Mouse (Mus musculus): ENCODE data around the gene Wnt5a.

Gene Wnt5a

GRCm38 (mm10) chr14:28504101-28505050 lies at the start of gene Wnt5a:
Gene Wnt5a, plus strand, starts transcription at chr14:28504750.
- no peak for DNase-seq

- no peak for DNase-seq
Observed at GRCm38 (mm10) chr14:28456372-28457076, 48.0 kb upstream of the Wnt5a start.

DNA sequence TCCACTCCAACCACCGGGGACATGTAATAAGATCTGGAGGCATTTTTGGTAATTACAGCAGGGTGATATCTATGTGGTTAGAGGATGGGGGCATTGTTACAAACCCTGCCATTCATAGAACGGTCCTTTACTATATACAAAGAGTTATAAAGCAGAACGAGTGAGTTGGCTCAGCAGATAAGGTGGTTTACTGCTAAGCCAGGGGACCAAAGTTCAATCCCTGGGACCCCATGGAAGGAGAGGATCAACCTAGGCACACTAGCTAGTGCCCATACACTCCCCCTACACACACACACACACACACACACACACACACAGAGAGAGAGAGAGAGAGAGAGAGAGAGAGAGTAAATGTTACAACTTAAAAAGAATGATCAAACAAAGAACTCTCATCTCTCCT lies 47.1 kb upstream of the Wnt5a start:
- no peak for DNase-seq

DNA sequence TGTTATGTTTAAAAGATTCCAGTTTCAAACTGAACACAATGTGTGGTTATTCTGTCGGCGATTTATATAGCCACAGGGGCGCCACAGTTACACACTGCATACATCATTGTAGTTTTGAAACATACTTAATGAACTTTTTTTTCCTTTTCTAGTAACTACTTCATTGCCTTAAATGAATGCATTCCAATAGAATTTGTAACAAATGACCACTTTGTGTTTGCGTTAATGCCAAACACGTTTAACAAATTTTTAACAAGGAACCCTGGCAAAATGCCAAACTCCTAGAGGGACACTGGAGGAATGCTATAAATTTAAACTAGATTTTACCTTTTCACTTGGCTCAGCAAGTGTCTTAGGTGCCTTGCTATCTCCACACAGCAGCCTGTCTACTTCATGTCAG lies 36.6 kb upstream of the Wnt5a start:
- DNase-seq = no peak

DNA sequence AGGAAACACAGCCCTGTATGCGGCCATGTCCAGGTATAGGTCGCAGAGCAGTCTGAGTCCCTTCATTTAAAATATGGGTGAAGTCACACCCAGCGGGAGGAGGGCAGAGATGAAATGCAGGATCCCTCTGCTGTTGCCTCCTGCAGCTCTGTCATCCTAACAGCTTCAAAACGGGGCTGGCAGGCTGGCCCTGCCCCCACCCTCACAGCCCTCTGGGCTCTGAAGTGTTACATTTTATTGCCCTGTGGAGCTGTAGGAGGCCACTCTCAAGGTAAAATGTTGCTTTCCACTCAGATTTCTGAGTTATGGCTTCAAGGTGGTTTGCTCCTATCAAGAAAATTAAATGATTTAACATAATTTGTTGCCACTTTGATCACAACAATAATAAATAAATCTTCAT lies 34.9 kb upstream of the Wnt5a start:
- DNase-seq = no peak

- no peak for DNase-seq
Observed at GRCm38 (mm10) chr14:28470212-28470611, 34.3 kb upstream of the Wnt5a start.

DNA sequence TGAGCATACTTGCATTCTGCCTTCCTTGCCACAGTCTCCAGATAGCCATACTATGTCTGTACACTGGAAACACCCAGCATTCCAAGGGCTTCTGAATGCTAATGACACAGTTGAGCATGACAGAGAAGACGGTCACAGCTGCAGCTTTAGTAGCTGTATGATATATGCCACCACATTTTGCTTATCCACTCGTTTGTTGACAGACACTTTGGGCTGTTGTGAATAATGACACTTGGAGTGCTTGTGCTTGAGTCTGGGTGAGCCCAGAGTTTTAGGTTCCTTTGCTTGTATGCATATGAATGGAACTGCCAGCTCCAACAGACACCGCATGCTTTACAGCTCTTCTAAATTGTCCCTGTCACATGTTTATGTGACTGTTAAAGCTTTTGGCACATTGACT lies 29.5 kb upstream of the Wnt5a start:
- no peak for DNase-seq

- DNase-seq = no peak
Observed at GRCm38 (mm10) chr14:28475421-28475820, 29.1 kb upstream of the Wnt5a start.

GRCm38 (mm10) chr14:28476746-28477145 lies 27.8 kb upstream of the Wnt5a start:
- DNase-seq = no peak

DNA sequence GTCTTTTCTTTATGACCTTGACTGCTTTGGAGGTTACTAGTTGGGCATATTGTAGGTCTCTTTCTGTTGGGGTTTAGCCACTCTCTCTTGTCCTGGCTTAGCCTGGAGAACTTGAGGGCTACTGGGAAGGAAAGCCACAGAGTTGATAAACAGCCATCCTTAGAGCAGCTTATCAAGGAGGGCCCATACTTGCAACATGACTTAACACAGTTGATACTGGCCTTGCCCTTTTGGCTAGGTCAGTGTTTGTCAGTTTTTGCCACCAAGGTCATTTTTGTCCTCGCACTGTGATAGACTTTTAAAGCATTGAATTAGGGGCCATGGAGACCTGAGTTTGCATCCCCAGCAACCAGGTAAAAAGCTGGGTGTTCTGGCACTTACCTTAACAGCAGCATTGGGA lies 23.7 kb upstream of the Wnt5a start:
- no peak for DNase-seq

- DNase-seq = no peak
Observed at GRCm38 (mm10) chr14:28493806-28494205, 10.7 kb upstream of the Wnt5a start.

GRCm38 (mm10) chr14:28494273-28494672 lies 10.3 kb upstream of the Wnt5a start:
- no peak for DNase-seq

- DNase-seq = no peak
Observed at GRCm38 (mm10) chr14:28501216-28501878, 3.2 kb upstream of the Wnt5a start.

DNA sequence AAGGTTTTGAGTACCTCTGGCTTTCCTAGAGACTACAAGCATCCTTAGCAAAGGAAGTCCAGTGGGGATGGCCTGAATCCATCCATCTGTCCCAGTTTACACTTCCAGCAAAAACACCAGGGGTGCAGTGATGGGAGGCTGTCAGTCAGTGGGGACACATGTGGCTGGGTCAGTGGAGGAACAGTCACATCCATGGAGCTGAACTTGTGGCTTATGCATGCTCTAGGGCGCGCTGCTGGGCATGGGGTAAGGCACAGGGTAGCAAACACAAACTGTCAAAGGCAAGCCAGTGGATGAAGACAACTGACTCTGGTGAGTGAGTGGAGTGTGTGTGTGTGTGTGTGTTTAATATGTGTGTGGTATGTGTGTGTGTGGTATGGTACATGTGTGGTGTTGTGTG lies 1.3 kb upstream of the Wnt5a start:
- no peak for DNase-seq

GRCm38 (mm10) chr14:28505051-28505585 lies 568 bp downstream of the Wnt5a start:
- DNase-seq = no peak

GRCm38 (mm10) chr14:28505586-28506375 lies 1.2 kb downstream of the Wnt5a start:
- no peak for DNase-seq

GRCm38 (mm10) chr14:28506376-28506831 lies 1.9 kb downstream of the Wnt5a start:
- DNase-seq = no peak

DNA sequence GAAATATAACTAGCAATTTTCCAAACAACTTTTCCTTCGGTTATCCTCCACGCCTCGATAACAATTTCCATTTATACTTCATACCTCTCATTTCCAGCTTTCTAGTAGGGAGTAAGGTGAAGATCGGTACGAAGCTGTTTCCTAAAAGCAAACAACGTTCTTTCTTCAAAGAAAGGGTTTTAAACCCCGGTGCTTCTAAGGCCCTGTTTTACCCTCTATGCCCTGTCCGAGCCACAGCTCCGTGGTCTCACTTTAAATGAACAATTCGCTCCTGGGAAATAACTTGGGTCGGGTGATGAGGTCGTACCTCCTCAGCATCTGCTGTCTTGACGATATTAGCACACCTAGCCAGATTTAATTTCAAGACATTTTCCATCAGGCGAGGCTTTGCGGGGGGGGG lies 2.5 kb downstream of the Wnt5a start:
- no peak for DNase-seq

DNA sequence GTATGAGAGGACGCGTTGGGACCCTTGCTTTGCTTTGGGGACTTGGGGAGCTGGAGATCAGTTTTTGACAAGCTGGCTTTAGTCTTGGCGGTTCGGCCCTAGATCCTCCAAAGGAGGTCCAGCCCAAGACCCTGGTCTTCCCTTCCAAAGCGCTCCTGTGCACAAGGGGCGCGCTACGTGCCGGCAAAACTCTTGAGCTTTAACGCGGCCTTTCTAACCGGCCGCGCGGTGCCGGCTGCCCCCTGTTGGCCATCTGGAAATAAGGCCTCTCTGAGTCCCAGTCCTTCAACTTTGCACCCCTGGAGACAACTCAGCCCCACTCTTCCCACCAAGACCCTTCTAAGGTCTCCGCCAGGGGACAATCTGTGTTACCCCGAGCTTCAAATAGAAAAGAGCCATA lies 2.9 kb downstream of the Wnt5a start:
- DNase-seq = no peak

GRCm38 (mm10) chr14:28508288-28509258 lies 4.0 kb downstream of the Wnt5a start:
- DNase-seq = no peak
